Mouse (Mus musculus) forebrain, postnatal 0 days (tissue): ENCODE measurements around the gene Btg1. TPM values are rescaled to one million over a fixed set of nuclear protein-coding genes. Genes with fewer than 3 reads are reported as not detected.

Source experiments
- ATAC-seq: fragments of 200-750 bp; cut with Nextera tagmentation; 2 replicates; pipeline ENCODE4 v1.8.0; 2017; ENCODE audit warnings: mild to moderate bottlenecking, moderate library complexity
- DNase-seq: peaks from one replicate; pipeline ENCODE4 v3.0.0-alpha.2; 2015
- H3K27ac ChIP-seq: fragments of 300-500 bp; sonication (generic); 2 replicates; pipeline ENCODE4 v1.5.1; 2014; ENCODE audit warnings: low read depth, mild to moderate bottlenecking, antibody characterized with exemption, low read length, moderate library complexity, mixed read lengths
- H3K27me3 ChIP-seq: fragments of 300-500 bp; sonication (generic); 2 replicates; pipeline ENCODE4 v1.6.1; 2014; ENCODE audit warnings: mild to moderate bottlenecking, low read length, mixed read lengths; ENCODE audit not compliant: insufficient read depth
- H3K36me3 ChIP-seq: fragments of 300-500 bp; sonication (generic); 2 replicates; pipeline ENCODE4 v1.6.1; 2014; ENCODE audit warnings: mild to moderate bottlenecking, moderate library complexity; ENCODE audit not compliant: insufficient read depth
- H3K4me1 ChIP-seq: fragments of 300-500 bp; sonication (generic); 2 replicates; pipeline ENCODE4 v1.6.1; 2014; ENCODE audit warnings: antibody characterized with exemption; ENCODE audit not compliant: insufficient read depth
- H3K4me2 ChIP-seq: fragments of 300-500 bp; sonication (generic); 2 replicates; pipeline ENCODE4 v1.6.1; 2014; ENCODE audit warnings: low read depth, mild to moderate bottlenecking, moderate library complexity
- H3K4me3 ChIP-seq: fragments of 300-500 bp; sonication (generic); 2 replicates; pipeline ENCODE4 v1.5.1; 2014; ENCODE audit warnings: low read depth, low read length, mixed read lengths
- H3K9ac ChIP-seq: fragments of 300-500 bp; sonication (generic); 2 replicates; pipeline ENCODE4 v1.6.1; 2014; ENCODE audit warnings: mild to moderate bottlenecking
- H3K9me3 ChIP-seq: fragments of 300-500 bp; sonication (generic); 2 replicates; pipeline ENCODE4 v1.6.1; 2016; ENCODE audit warnings: low read length
- CTCF ChIP-seq: sonication (generic); IDR thresholded peaks from 2 replicates; pipeline ENCODE4 v1.5.1; 2016; ENCODE audit warnings: antibody characterized with exemption, control low read depth, low read depth
- WGBS: fragments of 180-500 bp; shearing (Covaris S2); extraction: QIAGEN DNeasy Blood & Tissue Kit; methylation state at CpG from one replicate; pipeline ENCODE4 v1.1.7; 2014; 5-methylcytosine and 5-hydroxymethylcytosine counted together
- polyA plus RNA-seq: library from polyadenylated mRNA; unstranded; fragments of >200 nt; fragmentation: Nextera tagmentation; extraction: Ambion mirVana; gene quantifications from 2 replicates; pipeline ENCODE4 v1.2.1, GENCODE M21; 2015
- total RNA-seq: library from RNA; depleted of rRNA; stranded (reverse); fragments of >200 nt; gene quantifications from 2 replicates; pipeline ENCODE4 v1.2.3, GENCODE M21; 2014

The Btg1 gene
- total and polyA plus RNA-seq, 2 experiments from 2014 or later = 28.1 to 28.7 TPM

DNA sequence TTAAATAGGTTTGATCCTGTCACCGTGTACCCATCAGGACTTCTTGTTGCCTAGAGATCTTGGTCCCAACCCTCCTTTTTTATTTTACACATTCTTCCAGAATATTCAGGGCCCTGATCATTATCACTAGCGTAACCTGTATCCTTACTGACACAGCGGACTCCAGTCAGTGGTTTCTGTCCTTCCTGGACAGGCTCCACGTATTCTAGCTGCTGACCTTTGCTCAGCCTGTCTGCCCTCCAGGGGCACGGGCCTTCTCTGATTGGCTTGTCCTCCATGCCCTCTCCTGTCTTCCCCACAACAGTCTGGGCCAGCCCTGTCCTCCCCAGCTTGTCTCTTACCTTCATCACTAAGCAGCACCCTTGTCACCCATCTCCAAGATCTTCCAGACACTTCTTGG lies 36.2 kb downstream of the Btg1 start:
- Histone ChIP-seq H3K36me3 (no peaks in the 10 kb centered on the region), H3K27me3 (no peaks in the 10 kb centered on the region), H3K9me3 (no peaks in the 10 kb centered on the region), H3K4me3 (no peak overlapping the region), H3K27ac (no peak overlapping the region), H3K9ac (no peak overlapping the region), H3K4me1 (no peaks in the 10 kb centered on the region), H3K4me2 (no peak overlapping the region)
- WGBS = 98% methylated on average over 5 of the region's 5 CpGs
- no peak for TF ChIP-seq CTCF
- DNase-seq = no peak
- ATAC-seq = no peak

GRCm38 (mm10) chr10:96654079-96654478 lies 37.3 kb downstream of the Btg1 start:
- H3K9me3 ChIP-seq = no peaks in the 10 kb centered on the region
- 75% methylated on average over 5 of the region's 5 CpGs for WGBS
- no peak overlapping the region for H3K4me2 ChIP-seq
- no peak for DNase-seq
- TF ChIP-seq CTCF = no peak
- H3K27me3 ChIP-seq = no peaks in the 10 kb centered on the region
- H3K27ac ChIP-seq = no peak overlapping the region
- peaks cover 3% of the 10 kb centered on the region; the same call in 1 of the 2 replicates for H3K4me1 ChIP-seq
- H3K9ac ChIP-seq = no peak overlapping the region
- H3K36me3 ChIP-seq = no peaks in the 10 kb centered on the region
- no peak for ATAC-seq
- no peak overlapping the region for H3K4me3 ChIP-seq

- no peaks in the 10 kb centered on the region for H3K27me3 ChIP-seq
- no peak overlapping the region for H3K4me3 ChIP-seq
- DNase-seq (no peak), ATAC-seq (no peak)
- peaks cover 3% of the 10 kb centered on the region; the same call in 1 of the 2 replicates for H3K4me1 ChIP-seq
- no peak for TF ChIP-seq CTCF
- H3K9ac ChIP-seq = no peak overlapping the region
- WGBS = 75% methylated on average over 7 of the region's 7 CpGs
- H3K4me2 ChIP-seq = no peak overlapping the region
- no peaks in the 10 kb centered on the region for H3K36me3 ChIP-seq
- no peaks in the 10 kb centered on the region for H3K9me3 ChIP-seq
- no peak overlapping the region for H3K27ac ChIP-seq
Observed at GRCm38 (mm10) chr10:96654576-96654975, 37.8 kb downstream of the Btg1 start.

- no peak for TF ChIP-seq CTCF
- H3K9ac ChIP-seq = no peak overlapping the region
- no peaks in the 10 kb centered on the region for H3K9me3 ChIP-seq
- H3K4me1 ChIP-seq = peaks cover 3% of the 10 kb centered on the region; the same call in 1 of the 2 replicates
- no peak overlapping the region for H3K4me2 ChIP-seq
- no peak overlapping the region for H3K27ac ChIP-seq
- no peak for ATAC-seq
- no peak overlapping the region for H3K4me3 ChIP-seq
- no peaks in the 10 kb centered on the region for H3K36me3 ChIP-seq
- H3K27me3 ChIP-seq = no peaks in the 10 kb centered on the region
- no peak for DNase-seq
- WGBS = 62% methylated on average over 2 of the region's 2 CpGs
Observed at GRCm38 (mm10) chr10:96655066-96655465, 38.3 kb downstream of the Btg1 start.

- no peak for DNase-seq
- no peak for TF ChIP-seq CTCF
- no peaks in the 10 kb centered on the region for H3K27me3 ChIP-seq
Observed at GRCm38 (mm10) chr10:96656176-96656575, 39.4 kb downstream of the Btg1 start.

GRCm38 (mm10) chr10:96658906-96659305 lies 42.1 kb downstream of the Btg1 start:
- no peak overlapping the region for H3K27ac ChIP-seq
- ATAC-seq (peak; percentile 71; the same call in 1 of the 2 replicates), DNase-seq (peak; percentile 21)
- no peaks in the 10 kb centered on the region for H3K27me3 ChIP-seq
- H3K4me3 ChIP-seq = no peak overlapping the region
- H3K4me2 ChIP-seq = no peak overlapping the region
- H3K9ac ChIP-seq = no peak overlapping the region
- peaks cover 3% of the 10 kb centered on the region; the same call in 1 of the 2 replicates for H3K4me1 ChIP-seq
- no peaks in the 10 kb centered on the region for H3K36me3 ChIP-seq
- 8% methylated on average over 5 of the region's 5 CpGs for WGBS
- no peak for TF ChIP-seq CTCF
- no peaks in the 10 kb centered on the region for H3K9me3 ChIP-seq

More at GRCm38 (mm10) chr10:96656176-96656575, 39.4 kb downstream of the Btg1 start:
- Histone ChIP-seq H3K4me2 (no peak overlapping the region), H3K36me3 (no peaks in the 10 kb centered on the region), H3K9ac (no peak overlapping the region), H3K27ac (no peak overlapping the region), H3K4me3 (no peak overlapping the region), H3K9me3 (no peaks in the 10 kb centered on the region), H3K4me1 (peaks cover 3% of the 10 kb centered on the region; the same call in 1 of the 2 replicates)
- no peak for ATAC-seq
- 93% methylated on average over 3 of the region's 3 CpGs for WGBS

GRCm38 (mm10) chr10:96660280-96660985 lies 43.6 kb downstream of the Btg1 start:
- H3K9me3 ChIP-seq = no peaks in the 10 kb centered on the region
- peaks cover 3% of the 10 kb centered on the region; the same call in 1 of the 2 replicates for H3K4me1 ChIP-seq
- H3K36me3 ChIP-seq = no peaks in the 10 kb centered on the region
- DNase-seq (no peak), ATAC-seq (no peak)
- WGBS = 89% methylated on average over 10 of the region's 10 CpGs
- H3K4me2 ChIP-seq = no peak overlapping the region
- no peak overlapping the region for H3K4me3 ChIP-seq
- no peak for TF ChIP-seq CTCF
- H3K9ac ChIP-seq = no peak overlapping the region
- no peaks in the 10 kb centered on the region for H3K27me3 ChIP-seq
- no peak overlapping the region for H3K27ac ChIP-seq
